Mouse (Mus musculus): Measurements from ENCODE around the gene Ifitm2. TPM values are rescaled to one million over a fixed set of nuclear protein-coding genes. Genes with fewer than 3 reads are reported as not detected.

The Ifitm2 gene
- polyA plus RNA-seq, 1 experiment from 2014 or later, result 135 TPM

DNA sequence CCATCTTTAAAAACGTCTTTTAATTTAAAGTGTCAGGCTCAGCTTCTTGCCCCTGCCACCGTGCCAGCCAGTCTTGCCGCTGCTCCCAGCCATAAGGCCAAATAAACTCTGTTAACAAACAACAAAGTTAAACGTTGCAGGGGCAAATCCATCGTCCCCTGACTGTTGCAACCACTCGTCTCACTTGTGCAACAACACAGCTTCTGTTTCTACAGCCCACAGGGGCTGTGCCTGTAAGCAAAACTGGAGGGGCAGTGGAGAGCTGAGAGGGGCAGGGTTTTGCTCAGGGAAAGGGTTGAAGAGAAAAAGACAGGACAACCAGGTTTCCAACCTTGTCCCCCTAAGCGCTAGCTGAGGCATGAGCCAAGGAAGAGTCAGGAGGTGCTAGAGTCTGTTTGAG is 47.6 kb downstream of the Ifitm2 start:
- Histone ChIP-seq H3K9me3 (no peaks in the 10 kb centered on the region), H3K27me3 (replicated peaks) (no peaks in the 10 kb centered on the region), H3K4me2 (no peak overlapping the region), H3K27ac (no peak overlapping the region), H3K4me3 (no peak overlapping the region), H3K9ac (no peak overlapping the region), H3K4me1 (peaks cover 4% of the 10 kb centered on the region), H3K36me3 (replicated peaks) (no peaks in the 10 kb centered on the region)
- WGBS, result 53% methylated on average over 7 of the region's 7 CpGs
- ATAC-seq (replicated peaks), result no peak

GRCm38 (mm10) chr7:140907697-140908096 is 48.1 kb downstream of the Ifitm2 start:
- no peak overlapping the region for H3K4me3 ChIP-seq
- H3K4me1 ChIP-seq, result peaks cover 4% of the 10 kb centered on the region
- H3K27me3 ChIP-seq (replicated peaks), result no peaks in the 10 kb centered on the region
- H3K36me3 ChIP-seq (replicated peaks), result no peaks in the 10 kb centered on the region
- no peak overlapping the region for H3K4me2 ChIP-seq
- H3K9me3 ChIP-seq, result no peaks in the 10 kb centered on the region
- H3K27ac ChIP-seq, result no peak overlapping the region
- 84% methylated on average over 7 of the region's 7 CpGs for WGBS
- H3K9ac ChIP-seq, result no peak overlapping the region
- ATAC-seq (replicated peaks), result no peak

DNA sequence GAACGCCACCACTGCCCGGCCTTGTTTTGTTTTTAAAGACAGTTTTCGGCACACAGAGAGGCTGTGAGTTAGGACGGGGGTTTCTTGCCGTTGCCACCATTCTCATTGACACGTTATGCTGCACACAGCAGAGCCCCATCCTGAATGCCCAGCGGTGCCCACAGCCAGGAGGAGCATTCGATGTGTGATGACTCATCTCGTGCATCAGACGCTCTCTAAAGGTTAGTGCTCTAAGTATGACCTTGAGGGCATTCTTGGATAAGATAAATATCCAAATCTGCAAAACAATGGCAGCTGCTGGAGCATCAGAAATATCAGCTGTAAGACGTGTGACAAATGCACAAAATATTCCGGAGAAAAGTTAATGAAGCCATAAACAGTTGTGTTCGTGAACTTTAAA is 48.7 kb downstream of the Ifitm2 start:
- Histone ChIP-seq H3K4me2 (no peak overlapping the region), H3K4me1 (peaks cover 4% of the 10 kb centered on the region), H3K9me3 (no peaks in the 10 kb centered on the region), H3K4me3 (no peak overlapping the region), H3K27me3 (replicated peaks) (no peaks in the 10 kb centered on the region), H3K27ac (no peak overlapping the region), H3K9ac (no peak overlapping the region; the same call in 1 of the 2 replicates), H3K36me3 (replicated peaks) (no peaks in the 10 kb centered on the region)
- ATAC-seq (replicated peaks), result no peak
- 88% methylated on average over 13 of the region's 13 CpGs for WGBS

- H3K9me3 ChIP-seq, result no peaks in the 10 kb centered on the region
- H3K27ac ChIP-seq, result no peak overlapping the region
- no peak overlapping the region for H3K4me2 ChIP-seq
- WGBS, result 84% methylated on average over 2 of the region's 2 CpGs
- H3K27me3 ChIP-seq (replicated peaks), result no peaks in the 10 kb centered on the region
- H3K9ac ChIP-seq, result no peak overlapping the region
- no peak for ATAC-seq (replicated peaks)
- H3K4me3 ChIP-seq, result no peak overlapping the region
- no peaks in the 10 kb centered on the region for H3K36me3 ChIP-seq (replicated peaks)
- H3K4me1 ChIP-seq, result peaks cover 4% of the 10 kb centered on the region
Measured at GRCm38 (mm10) chr7:140905642-140906081, 50.1 kb downstream of the Ifitm2 start.

Other genes with a start within 250 kb of the Ifitm2 start
- not detected in 2 replicates for gene Cyp2e1, start 192.2 kb downstream of the Ifitm2 start, polyA plus RNA-seq (2015; fragmentation: Nextera tagmentation; extraction: Ambion mirVana)
- gene Syce1, start 168.1 kb downstream of the Ifitm2 start, polyA plus RNA-seq (2015; fragmentation: Nextera tagmentation; extraction: Ambion mirVana), result 0.45 and 0.55 TPM in 2 replicates
- 34.1 and 36.5 TPM in 2 replicates for gene Zfp941, start 133.8 kb downstream of the Ifitm2 start, polyA plus RNA-seq (2015; fragmentation: Nextera tagmentation; extraction: Ambion mirVana)
- gene Urah, start 121.0 kb downstream of the Ifitm2 start, polyA plus RNA-seq (2015; fragmentation: Nextera tagmentation; extraction: Ambion mirVana), result 0.38 TPM in 1 of 2 replicates, not detected in the other
- gene Scgb1c1, start 110.4 kb downstream of the Ifitm2 start, polyA plus RNA-seq (2015; fragmentation: Nextera tagmentation; extraction: Ambion mirVana), result not detected in 2 replicates
- gene Odf3, start 108.2 kb downstream of the Ifitm2 start, polyA plus RNA-seq (2015; fragmentation: Nextera tagmentation; extraction: Ambion mirVana), result not detected in 2 replicates
- 0.23 and 0.36 TPM in 2 replicates for gene Gm45785, start 99.7 kb downstream of the Ifitm2 start, polyA plus RNA-seq (2015; fragmentation: Nextera tagmentation; extraction: Ambion mirVana)
- gene Ric8a, start 99.0 kb downstream of the Ifitm2 start, polyA plus RNA-seq (2015; fragmentation: Nextera tagmentation; extraction: Ambion mirVana), result 110 and 111 TPM in 2 replicates
- 41.1 and 46.2 TPM in 2 replicates for gene Bet1l, start 98.4 kb downstream of the Ifitm2 start, polyA plus RNA-seq (2015; fragmentation: Nextera tagmentation; extraction: Ambion mirVana)
- gene Psmd13, start 74.0 kb downstream of the Ifitm2 start, polyA plus RNA-seq (2015; fragmentation: Nextera tagmentation; extraction: Ambion mirVana), result 279 and 282 TPM in 2 replicates
- gene Sirt3, start 73.7 kb downstream of the Ifitm2 start, polyA plus RNA-seq (2015; fragmentation: Nextera tagmentation; extraction: Ambion mirVana), result 54.0 and 55.5 TPM in 2 replicates
- gene Cox8b, start 55.5 kb downstream of the Ifitm2 start, polyA plus RNA-seq (2015; fragmentation: Nextera tagmentation; extraction: Ambion mirVana), result not detected in 2 replicates
- gene Nlrp6, start 35.1 kb downstream of the Ifitm2 start, polyA plus RNA-seq (2015; fragmentation: Nextera tagmentation; extraction: Ambion mirVana), result 0.56 and 0.63 TPM in 2 replicates
- gene Pgghg, start 14.6 kb downstream of the Ifitm2 start, polyA plus RNA-seq (2015; fragmentation: Nextera tagmentation; extraction: Ambion mirVana), result 6.2 and 8.4 TPM in 2 replicates
- gene Ifitm5, start 5.7 kb downstream of the Ifitm2 start, polyA plus RNA-seq (2015; fragmentation: Nextera tagmentation; extraction: Ambion mirVana), result 0.65 and 1.1 TPM in 2 replicates
- not detected in 2 replicates for gene Gm45717, start 50 bp downstream of the Ifitm2 start, polyA plus RNA-seq (2015; fragmentation: Nextera tagmentation; extraction: Ambion mirVana)
- 14.9 and 18.8 TPM in 2 replicates for gene Ifitm1, start 11.2 kb upstream of the Ifitm2 start, polyA plus RNA-seq (2015; fragmentation: Nextera tagmentation; extraction: Ambion mirVana)
- 40.9 and 59.9 TPM in 2 replicates for gene Ifitm3, start 54.8 kb upstream of the Ifitm2 start, polyA plus RNA-seq (2015; fragmentation: Nextera tagmentation; extraction: Ambion mirVana)
- 0.99 and 1.4 TPM in 2 replicates for gene Ifitm6, start 61.9 kb upstream of the Ifitm2 start, polyA plus RNA-seq (2015; fragmentation: Nextera tagmentation; extraction: Ambion mirVana)
- not detected in 2 replicates for gene Gm17387, start 73.1 kb upstream of the Ifitm2 start, polyA plus RNA-seq (2015; fragmentation: Nextera tagmentation; extraction: Ambion mirVana)
- gene B4galnt4, start 105.1 kb upstream of the Ifitm2 start, polyA plus RNA-seq (2015; fragmentation: Nextera tagmentation; extraction: Ambion mirVana), result 59.2 and 64.1 TPM in 2 replicates
- 0.84 TPM in 1 of 2 replicates, not detected in the other for gene Pkp3, start 122.2 kb upstream of the Ifitm2 start, polyA plus RNA-seq (2015; fragmentation: Nextera tagmentation; extraction: Ambion mirVana)
- gene Sigirr, start 144.6 kb upstream of the Ifitm2 start, polyA plus RNA-seq (2015; fragmentation: Nextera tagmentation; extraction: Ambion mirVana), result 2.3 and 2.7 TPM in 2 replicates
- gene Ano9, start 161.8 kb upstream of the Ifitm2 start, polyA plus RNA-seq (2015; fragmentation: Nextera tagmentation; extraction: Ambion mirVana), result 0.36 and 0.42 TPM in 2 replicates
- 83.3 and 86.2 TPM in 2 replicates for gene Ptdss2, start 166.4 kb upstream of the Ifitm2 start, polyA plus RNA-seq (2015; fragmentation: Nextera tagmentation; extraction: Ambion mirVana)
- gene Rnh1, start 216.9 kb upstream of the Ifitm2 start, polyA plus RNA-seq (2015; fragmentation: Nextera tagmentation; extraction: Ambion mirVana), result 40.6 and 44.4 TPM in 2 replicates
- gene Hras, start 238.0 kb upstream of the Ifitm2 start, polyA plus RNA-seq (2015; fragmentation: Nextera tagmentation; extraction: Ambion mirVana), result 181 and 195 TPM in 2 replicates
- 12.8 and 13.8 TPM in 2 replicates for gene Lrrc56, start 238.2 kb upstream of the Ifitm2 start, polyA plus RNA-seq (2015; fragmentation: Nextera tagmentation; extraction: Ambion mirVana)

All from midbrain, embryonic 15.5 days (tissue).